Mouse (Mus musculus) small intestine, adult 2 months (tissue): ENCODE measurements around the gene Pramel7.

Experiments
- CTCF ChIP-seq: fragments of 200-500 bp; IDR thresholded peaks from 2 replicates; pipeline ENCODE4 v1.5.1; 2012; ENCODE audit warnings: low read depth, mild to moderate bottlenecking, control low read depth, inconsistent platforms, low read length, moderate library complexity, mixed read lengths; ENCODE audit not compliant: insufficient replicate concordance, insufficient read length; ENCODE audit errors: extremely low read depth
- POLR2A ChIP-seq: fragments of 200-500 bp; IDR thresholded peaks from 2 replicates; pipeline ENCODE4 v1.6.1; 2012; ENCODE audit warnings: low read depth, mild to moderate bottlenecking, control low read depth, inconsistent platforms, low read length, moderate library complexity

- TF ChIP-seq POLR2A (no peak), CTCF (no peak)
Measured at GRCm38 (mm10) chr2:87515457-87516060, 18.7 kb upstream of the Pramel7 start.
